Mouse (Mus musculus) inflammation-experienced regulatory T-cells, adult 6 months (primary cell): ENCODE measurements around the gene Olfr1112. TPM values are rescaled to one million over a fixed set of nuclear protein-coding genes. Genes with fewer than 3 reads are reported as not detected.
"Not testable (repeated sequence)": the region's sequence is repeated elsewhere in the genome, so short reads cannot be mapped to it uniquely, and the experiment has no call there.

Source experiments
- ATAC-seq: one replicate; pipeline ENCODE4 v1.8.0; 2017
- polyA plus RNA-seq, 3 experiments: library from polyadenylated mRNA; unstranded; fragments of 100-300 nt; shearing (Covaris generic); gene quantifications; one replicate each; pipeline ENCODE4 v1.2.1; 2017

Gene Olfr1112
- not detected for polyA plus RNA-seq

- no peak for ATAC-seq
These were observed at the start of gene Olfr1112 for GRCm38 (mm10) chr2:87187498-87187897. TSS of gene Olfr1112 (plus strand) at chr2:87187798.

DNA sequence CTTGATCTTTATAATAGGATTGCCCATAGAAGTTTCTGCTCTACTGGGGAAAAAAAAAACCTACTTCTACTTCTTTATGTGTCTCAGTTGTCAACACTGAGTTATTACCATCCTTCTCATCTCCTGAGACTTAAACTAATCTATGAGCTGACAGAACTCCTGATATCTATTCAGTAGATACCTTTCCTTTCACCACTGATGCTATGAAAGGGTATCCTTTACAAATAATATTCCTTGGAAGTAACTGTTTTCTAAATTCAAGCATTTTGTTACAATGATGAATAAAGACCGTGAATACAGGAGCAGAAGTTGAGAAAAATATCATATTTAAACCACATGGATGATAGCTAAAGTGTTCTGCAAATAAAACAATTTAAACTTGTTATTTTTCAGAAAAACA, 47.4 kb upstream of the Olfr1112 start, which contains the start of gene Olfr1110:
Gene Olfr1110 (minus strand): TSS at position 101 of the 400 bp plus-strand sequence.
- ATAC-seq: no peak

DNA sequence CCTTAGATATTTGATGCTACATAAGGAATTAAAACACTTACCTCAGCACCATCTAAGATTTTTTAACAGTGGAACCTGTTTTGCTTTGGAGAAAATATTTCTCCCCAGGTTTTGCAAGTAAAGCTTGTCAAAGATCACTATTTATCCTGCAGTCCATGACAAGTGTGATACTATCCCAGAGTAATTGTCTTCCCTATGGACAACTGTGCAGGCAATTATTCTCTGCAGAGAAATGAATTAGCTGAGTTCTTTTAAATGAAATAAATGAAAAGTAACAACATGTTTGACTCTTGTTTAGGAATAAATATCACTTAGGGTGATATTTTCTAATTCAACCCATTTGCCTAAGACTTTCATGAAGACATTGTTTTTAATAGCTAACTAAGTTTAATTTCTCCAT, 35.1 kb upstream of the Olfr1112 start, which contains the start of gene Olfr1111:
Gene Olfr1111 (minus strand): TSS at position 101 of the 400 bp plus-strand sequence.
- ATAC-seq: no peak

GRCm38 (mm10) chr2:87167731-87168130, 19.9 kb upstream of the Olfr1112 start:
- ATAC-seq: not testable (repeated sequence)

- no peak for ATAC-seq
These were observed 21.1 kb downstream of the Olfr1112 start, which contains the start of gene Olfr1113 for GRCm38 (mm10) chr2:87208670-87209069. TSS of gene Olfr1113 (plus strand) at chr2:87208970.

Other genes with a start within 250 kb of the Olfr1112 start
- not detected for gene Olfr1099, start 227.1 kb upstream of the Olfr1112 start, polyA plus RNA-seq
- gene Olfr1100, start 207.8 kb upstream of the Olfr1112 start, polyA plus RNA-seq: not detected
- not detected for gene Olfr1101, start 196.6 kb upstream of the Olfr1112 start, polyA plus RNA-seq
- gene Olfr1102, start 189.4 kb upstream of the Olfr1112 start, polyA plus RNA-seq: not detected
- not detected for gene Olfr1104, start 160.7 kb upstream of the Olfr1112 start, polyA plus RNA-seq
- gene Olfr1105, start 151.3 kb upstream of the Olfr1112 start, polyA plus RNA-seq: not detected
- gene Olfr1106, start 135.5 kb upstream of the Olfr1112 start, polyA plus RNA-seq: not detected
- not detected for gene Olfr1107, start 112.0 kb upstream of the Olfr1112 start, polyA plus RNA-seq
- not detected for gene Olfr1109, start 91.8 kb upstream of the Olfr1112 start, polyA plus RNA-seq
- not detected for gene Olfr259, start 73.2 kb upstream of the Olfr1112 start, polyA plus RNA-seq
- not detected for gene Olfr1110, start 47.5 kb upstream of the Olfr1112 start, polyA plus RNA-seq
- not detected for gene Olfr1111, start 35.2 kb upstream of the Olfr1112 start, polyA plus RNA-seq
- gene Olfr1113, start 21.2 kb downstream of the Olfr1112 start, polyA plus RNA-seq: not detected
- not detected for gene Olfr1115, start 60.2 kb downstream of the Olfr1112 start, polyA plus RNA-seq
- gene Olfr1116, start 79.7 kb downstream of the Olfr1112 start, polyA plus RNA-seq: under 1 TPM in 1 of 3 experiments, not detected in 2; 0.04 TPM
- not detected for gene Olfr1118, start 119.8 kb downstream of the Olfr1112 start, polyA plus RNA-seq
- not detected for gene Olfr1120, start 167.0 kb downstream of the Olfr1112 start, polyA plus RNA-seq
- gene Olfr1121, start 182.1 kb downstream of the Olfr1112 start, polyA plus RNA-seq: not detected
- gene Olfr1122, start 198.1 kb downstream of the Olfr1112 start, polyA plus RNA-seq: not detected
- not detected for gene Olfr1123, start 228.8 kb downstream of the Olfr1112 start, polyA plus RNA-seq
- gene Olfr1124, start 242.5 kb downstream of the Olfr1112 start, polyA plus RNA-seq: 1 to 10 TPM in 1 of 3 experiments, under 1 TPM in 1, not detected in 1; 0.88 to 2.6 TPM